Mouse (Mus musculus) neural tube, embryonic 14.5 days (tissue): ENCODE results near the gene Spata31d1a. TPM values are rescaled to one million over a fixed set of nuclear protein-coding genes. Genes with fewer than 3 reads are reported as not detected.
A peak's percentile ranks its signal among the peaks of the same experiment; 100 is the strongest.
"Not testable (repeated sequence)": the region's sequence is repeated elsewhere in the genome, so short reads cannot be mapped to it uniquely, and the experiment has no call there.

Source experiments
- ATAC-seq: fragments of 200-750 bp; cut with Nextera tagmentation; 2 replicates; pipeline ENCODE4 v1.8.0; 2017; ENCODE audit warnings: low read depth, mild to moderate bottlenecking, moderate TSS enrichment, moderate library complexity
- H3K27ac ChIP-seq: fragments of 300-500 bp; sonication (generic); 2 replicates; pipeline ENCODE4 v1.5.1; 2014; ENCODE audit warnings: low read depth, mild to moderate bottlenecking, control low read depth, low read length, moderate library complexity, mixed read lengths
- H3K27me3 ChIP-seq: fragments of 300-500 bp; sonication (generic); 2 replicates; pipeline ENCODE4 v1.6.1; 2014; ENCODE audit warnings: low read length; ENCODE audit not compliant: control insufficient read depth, insufficient read depth
- H3K36me3 ChIP-seq: fragments of 300-500 bp; sonication (generic); 2 replicates; pipeline ENCODE4 v1.6.1; 2014; ENCODE audit warnings: low read length, mixed read lengths; ENCODE audit not compliant: control insufficient read depth, insufficient read depth
- H3K4me1 ChIP-seq: fragments of 300-500 bp; sonication (generic); 2 replicates; pipeline ENCODE4 v1.6.1; 2014; ENCODE audit warnings: low read length; ENCODE audit not compliant: control insufficient read depth, insufficient read depth
- H3K4me2 ChIP-seq: fragments of 300-500 bp; sonication (generic); 2 replicates; pipeline ENCODE4 v1.6.1; 2014; ENCODE audit warnings: mild to moderate bottlenecking, low read depth, low read length, control low read depth
- H3K4me3 ChIP-seq: fragments of 300-500 bp; sonication (generic); 2 replicates; pipeline ENCODE4 v1.5.1; 2014; ENCODE audit warnings: low read depth, low read length, control low read depth, mixed read lengths
- H3K9ac ChIP-seq: fragments of 300-500 bp; sonication (generic); replicated peaks from 2 replicates; pipeline ENCODE4 v1.6.1; 2014; ENCODE audit warnings: low read depth, mild to moderate bottlenecking, control low read depth, low read length, mixed read lengths
- H3K9me3 ChIP-seq: fragments of 300-500 bp; sonication (generic); 2 replicates; pipeline ENCODE4 v1.6.1; 2016; ENCODE audit warnings: low read length; ENCODE audit not compliant: control insufficient read depth
- WGBS: fragments of 180-500 bp; shearing (Covaris S2); extraction: QIAGEN DNeasy Blood & Tissue Kit; methylation state at CpG from one replicate; pipeline ENCODE4 v1.1.7; 2014; 5-methylcytosine and 5-hydroxymethylcytosine counted together
- polyA plus RNA-seq: library from polyadenylated mRNA; unstranded; fragments of >200 nt; fragmentation: Nextera tagmentation; extraction: Ambion mirVana; gene quantifications from 2 replicates; pipeline ENCODE4 v1.2.1, GENCODE M21; 2014

The Spata31d1a gene
- polyA plus RNA-seq, 1 experiment from 2014 or later, result 0.21 TPM

DNA sequence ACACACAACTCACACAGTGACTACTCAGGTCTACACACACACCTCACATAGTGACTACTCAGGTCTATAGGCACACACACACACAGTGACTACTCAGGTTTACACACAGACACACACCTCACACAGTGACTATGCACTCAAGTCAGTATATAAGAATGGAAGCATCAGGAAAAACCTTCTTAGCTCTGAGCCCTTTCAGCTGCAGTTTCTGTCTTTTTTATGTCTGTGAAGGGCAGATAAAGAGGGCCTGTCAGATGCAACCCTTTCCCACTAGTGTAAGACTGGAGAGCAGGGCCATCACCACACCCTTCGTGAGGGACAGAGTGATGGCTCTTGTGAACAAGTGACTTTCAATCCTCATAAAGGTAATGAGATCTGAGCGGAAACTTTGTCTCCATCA lies 28.3 kb upstream of the Spata31d1a start:
- H3K4me1 ChIP-seq, result no peaks in the 10 kb centered on the region
- H3K4me3 ChIP-seq, result no peak overlapping the region
- H3K9me3 ChIP-seq, result no peaks in the 10 kb centered on the region
- no peak overlapping the region for H3K27ac ChIP-seq
- 90% methylated on average over 2 of the region's 2 CpGs for WGBS
- no peak for ATAC-seq
- no peak overlapping the region for H3K9ac ChIP-seq
- no peak overlapping the region for H3K4me2 ChIP-seq
- no peaks in the 10 kb centered on the region for H3K36me3 ChIP-seq
- no peaks in the 10 kb centered on the region for H3K27me3 ChIP-seq

GRCm38 (mm10) chr13:59735190-59735589 lies 25.1 kb upstream of the Spata31d1a start:
- Histone ChIP-seq H3K27ac (no peak overlapping the region), H3K27me3 (no peaks in the 10 kb centered on the region), H3K4me1 (no peaks in the 10 kb centered on the region), H3K9me3 (no peaks in the 10 kb centered on the region), H3K9ac (no peak overlapping the region), H3K4me3 (no peak overlapping the region), H3K4me2 (no peak overlapping the region), H3K36me3 (no peaks in the 10 kb centered on the region)
- 35% methylated on average over 3 of the region's 3 CpGs for WGBS
- peak; percentile 38; the same call in 1 of the 2 replicates for ATAC-seq

GRCm38 (mm10) chr13:59734347-59734746 lies 24.2 kb upstream of the Spata31d1a start:
- not testable (repeated sequence) for H3K4me2 ChIP-seq, H3K27me3 ChIP-seq, H3K9ac ChIP-seq, H3K4me1 ChIP-seq, H3K9me3 ChIP-seq, H3K27ac ChIP-seq, H3K36me3 ChIP-seq, H3K4me3 ChIP-seq, ATAC-seq
- WGBS, result 47% methylated on average over 6 of the region's 6 CpGs

- WGBS, result 75% methylated on average over 3 of the region's 4 CpGs
- Histone ChIP-seq H3K36me3 (no peaks in the 10 kb centered on the region), H3K4me1 (no peaks in the 10 kb centered on the region)
These were observed 23.8 kb upstream of the Spata31d1a start for GRCm38 (mm10) chr13:59733936-59734335.

DNA sequence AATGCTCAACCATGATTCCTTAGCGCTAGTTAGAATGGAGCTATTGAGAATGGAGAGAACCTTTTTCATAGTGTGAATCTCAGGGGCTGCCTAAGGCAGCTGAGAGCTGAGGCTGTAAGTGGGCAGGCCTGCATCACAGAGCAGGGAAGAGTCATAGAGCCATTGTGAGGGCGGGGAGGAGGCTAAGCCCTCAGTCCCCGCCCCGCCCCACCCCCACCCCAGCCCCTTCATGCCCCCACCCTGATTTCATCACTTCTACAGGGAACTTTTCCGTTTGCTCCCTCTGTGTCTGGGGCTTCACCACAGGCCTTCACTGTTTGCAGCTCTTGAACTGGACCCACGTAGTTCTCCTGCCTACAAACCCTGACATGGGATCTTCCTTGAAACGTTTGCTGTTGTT lies 21.5 kb upstream of the Spata31d1a start, which contains the start of gene Spata31d1d:
TSS of gene Spata31d1d (minus strand) at position 101 of the 400 bp plus-strand sequence.
- no peak within 1 kb of the TSS for H3K4me2 ChIP-seq
- H3K9me3 ChIP-seq, result no peaks in the 10 kb centered on the region
- no peak within 1 kb of the TSS for H3K9ac ChIP-seq
- no peak within 1 kb of the TSS for H3K27ac ChIP-seq
- ATAC-seq, result no peak
- H3K27me3 ChIP-seq, result no peaks in the 10 kb centered on the region
- WGBS, result 47% methylated on average over 7 of the region's 7 CpGs
- no peaks in the 10 kb centered on the region for H3K36me3 ChIP-seq
- no peak within 1 kb of the TSS for H3K4me3 ChIP-seq
- no peaks in the 10 kb centered on the region for H3K4me1 ChIP-seq

More at GRCm38 (mm10) chr13:59733936-59734335, 23.8 kb upstream of the Spata31d1a start:
- ATAC-seq, result no peak
- Histone ChIP-seq H3K27ac (no peak overlapping the region), H3K4me3 (no peak overlapping the region), H3K9me3 (no peaks in the 10 kb centered on the region), H3K4me2 (no peak overlapping the region), H3K9ac (no peak overlapping the region), H3K27me3 (no peaks in the 10 kb centered on the region)

- Histone ChIP-seq H3K36me3 (no peaks in the 10 kb centered on the region), H3K27ac (no peak overlapping the region), H3K9ac (no peak overlapping the region), H3K4me3 (no peak overlapping the region), H3K4me2 (no peak overlapping the region), H3K9me3 (no peaks in the 10 kb centered on the region), H3K4me1 (no peaks in the 10 kb centered on the region), H3K27me3 (no peaks in the 10 kb centered on the region)
- 32% methylated on average over 7 of the region's 7 CpGs for WGBS
- peak; percentile 87 for ATAC-seq
These were observed 18.4 kb upstream of the Spata31d1a start for GRCm38 (mm10) chr13:59728378-59729093.

- Histone ChIP-seq H3K9me3 (no peaks in the 10 kb centered on the region), H3K27me3 (no peaks in the 10 kb centered on the region), H3K4me1 (no peaks in the 10 kb centered on the region), H3K36me3 (no peaks in the 10 kb centered on the region), H3K27ac (no peak overlapping the region), H3K4me2 (peak overlapping the region; percentile 31), H3K4me3 (no peak overlapping the region), H3K9ac (no peak overlapping the region)
- no peak for ATAC-seq
- 25% methylated on average over 29 of the region's 29 CpGs for WGBS
These were observed 16.2 kb upstream of the Spata31d1a start for GRCm38 (mm10) chr13:59726139-59726867.

- not testable (repeated sequence) for H3K9ac ChIP-seq, H3K4me3 ChIP-seq, H3K4me1 ChIP-seq, H3K27me3 ChIP-seq, ATAC-seq, H3K9me3 ChIP-seq, H3K36me3 ChIP-seq, H3K27ac ChIP-seq, H3K4me2 ChIP-seq
- 84% methylated on average over 1 of the region's 1 CpGs for WGBS
These were observed 12.0 kb upstream of the Spata31d1a start for GRCm38 (mm10) chr13:59722089-59722488.

- Histone ChIP-seq H3K9ac (no peak overlapping the region), H3K4me1 (no peaks in the 10 kb centered on the region), H3K36me3 (no peaks in the 10 kb centered on the region), H3K4me2 (no peak overlapping the region), H3K27me3 (no peaks in the 10 kb centered on the region), H3K4me3 (no peak overlapping the region), H3K9me3 (no peaks in the 10 kb centered on the region), H3K27ac (no peak overlapping the region)
- ATAC-seq, result no peak
- 68% methylated on average over 1 of the region's 1 CpGs for WGBS
These were observed 9.3 kb upstream of the Spata31d1a start for GRCm38 (mm10) chr13:59719475-59719874.
